Mouse (Mus musculus): ENCODE data around the gene Asb10. TPM values are rescaled to one million over a fixed set of nuclear protein-coding genes. Genes with fewer than 3 reads are reported as not detected.
A peak's percentile ranks its signal among the peaks of the same experiment; 100 is the strongest.

Asb10 gene
- polyA plus RNA-seq, 1 experiment from 2014 or later: 0.25 TPM

DNA sequence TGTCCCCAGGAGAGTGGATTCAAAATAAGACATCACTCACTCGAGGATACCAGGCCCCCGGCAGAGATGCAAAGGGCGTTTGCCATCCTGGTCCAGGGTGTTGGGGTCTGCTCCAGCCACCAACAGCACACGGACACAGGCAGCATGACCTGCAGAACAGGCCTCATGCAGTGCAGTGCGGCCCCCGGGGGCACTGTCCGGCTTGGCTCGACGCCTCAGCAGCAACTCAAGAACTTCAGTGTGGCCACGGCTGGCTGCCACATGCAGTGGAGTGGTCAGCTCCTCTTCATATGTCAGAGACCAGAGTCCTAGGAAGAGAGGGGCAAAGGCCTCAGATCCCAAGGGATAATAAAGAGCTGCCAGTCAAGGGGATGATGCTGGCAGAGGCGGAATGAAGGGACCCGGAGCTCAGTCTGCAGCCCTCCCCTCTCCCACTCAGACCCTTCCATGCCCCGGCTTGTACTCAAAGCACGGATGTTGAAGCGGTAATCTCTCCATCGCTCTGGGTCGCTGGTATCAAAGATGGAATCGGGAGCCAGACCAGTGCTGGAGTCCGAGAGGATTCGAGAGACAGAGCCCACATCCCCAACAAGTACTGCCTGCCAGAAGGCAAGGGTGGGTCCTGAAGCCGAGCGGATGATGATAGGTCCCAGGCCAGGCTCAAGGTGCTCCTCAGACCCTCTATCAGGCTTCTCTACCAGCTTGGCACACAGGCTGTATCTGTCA is 1.0 kb downstream of the Asb10 start:
- Histone ChIP-seq H3K9me3 (ENCODE audit: control insufficient read depth, low read length) (no peaks in the 10 kb centered on the region), H3K4me3 (ENCODE audit: low read depth, low read length) (no peak overlapping the region), H3K4me2 (no peak overlapping the region), H3K36me3 (ENCODE audit: control insufficient read depth, insufficient read depth, low read length) (no peaks in the 10 kb centered on the region), H3K9ac (ENCODE audit: low read length) (no peak overlapping the region), H3K27ac (ENCODE audit: low read depth, low read length) (no peak overlapping the region), H3K27me3 (ENCODE audit: control insufficient read depth, insufficient read depth, low read length) (no peaks in the 10 kb centered on the region), H3K4me1 (ENCODE audit: control insufficient read depth, insufficient read depth, low read length) (no peaks in the 10 kb centered on the region)
- DNase-seq (ENCODE audit: low spot score, missing footprints) (no peak), ATAC-seq (ENCODE audit: low FRiP score) (no peak)
- WGBS: 79% methylated on average over 22 of the region's 22 CpGs

DNA sequence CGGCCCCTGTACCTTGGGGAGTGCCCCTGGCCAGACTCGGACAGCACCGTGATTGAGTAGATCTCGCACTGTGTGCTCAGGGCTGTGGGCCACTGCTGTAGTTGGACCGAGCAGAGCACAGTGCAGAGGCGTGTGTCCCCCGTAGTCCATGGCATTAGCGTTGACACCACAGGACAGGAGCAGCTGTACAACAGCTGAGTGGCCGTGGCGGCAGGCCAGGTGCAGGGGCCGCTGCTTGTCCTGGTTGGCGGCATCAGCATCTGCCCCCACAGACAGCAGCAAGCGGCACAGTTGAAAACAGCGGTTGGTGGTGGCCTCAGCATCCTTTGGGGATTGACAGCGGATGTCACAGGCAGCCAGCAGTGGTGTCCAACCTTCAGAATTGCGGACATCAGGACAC is 3.2 kb downstream of the Asb10 start:
- no peak overlapping the region for H3K4me3 ChIP-seq (ENCODE audit: low read depth, low read length)
- H3K9ac ChIP-seq (ENCODE audit: low read length): no peak overlapping the region
- ATAC-seq (ENCODE audit: low FRiP score) (no peak), DNase-seq (ENCODE audit: low spot score, missing footprints) (no peak)
- no peak overlapping the region for H3K27ac ChIP-seq (ENCODE audit: low read depth, low read length)
- no peak overlapping the region for H3K4me2 ChIP-seq
- H3K9me3 ChIP-seq (ENCODE audit: control insufficient read depth, low read length): no peaks in the 10 kb centered on the region
- no peaks in the 10 kb centered on the region for H3K4me1 ChIP-seq (ENCODE audit: control insufficient read depth, insufficient read depth, low read length)
- H3K27me3 ChIP-seq (ENCODE audit: control insufficient read depth, insufficient read depth, low read length): no peaks in the 10 kb centered on the region
- 73% methylated on average over 16 of the region's 16 CpGs for WGBS
- H3K36me3 ChIP-seq (ENCODE audit: control insufficient read depth, insufficient read depth, low read length): no peaks in the 10 kb centered on the region

- H3K4me2 ChIP-seq: no peak overlapping the region
- no peaks in the 10 kb centered on the region for H3K4me1 ChIP-seq (ENCODE audit: control insufficient read depth, insufficient read depth, low read length)
- no peak overlapping the region for H3K27ac ChIP-seq (ENCODE audit: low read depth, low read length)
- no peaks in the 10 kb centered on the region for H3K36me3 ChIP-seq (ENCODE audit: control insufficient read depth, insufficient read depth, low read length)
- WGBS: 84% methylated on average over 5 of the region's 5 CpGs
- ATAC-seq (ENCODE audit: low FRiP score): no peak
- no peak overlapping the region for H3K4me3 ChIP-seq (ENCODE audit: low read depth, low read length)
- DNase-seq (ENCODE audit: low spot score, missing footprints): no peak
- H3K9ac ChIP-seq (ENCODE audit: low read length): no peak overlapping the region
- H3K9me3 ChIP-seq (ENCODE audit: control insufficient read depth, low read length): no peaks in the 10 kb centered on the region
- no peaks in the 10 kb centered on the region for H3K27me3 ChIP-seq (ENCODE audit: control insufficient read depth, insufficient read depth, low read length)
Observed at GRCm38 (mm10) chr5:24536511-24536910, 4.3 kb downstream of the Asb10 start.

DNA sequence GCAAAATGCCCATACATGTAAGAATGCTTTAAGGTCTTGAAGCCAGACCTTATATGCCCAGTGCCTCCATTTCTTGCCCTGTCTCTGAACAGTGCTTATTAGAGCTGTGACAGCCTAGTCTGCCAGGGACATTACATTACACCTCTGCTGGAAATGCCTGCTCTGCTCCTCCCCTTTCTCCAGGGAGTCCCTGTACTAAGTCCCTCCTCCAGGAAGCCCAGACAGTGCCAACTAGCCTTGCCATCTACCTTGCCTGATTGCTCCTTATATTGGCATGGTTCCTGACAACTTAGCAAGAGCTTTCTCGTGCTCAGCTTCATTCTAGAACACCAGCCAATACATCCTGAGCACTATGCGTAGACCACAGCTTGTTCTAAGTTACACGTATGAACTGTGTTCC is 5.0 kb downstream of the Asb10 start:
- H3K9ac ChIP-seq (ENCODE audit: low read length): no peak overlapping the region
- H3K9me3 ChIP-seq (ENCODE audit: control insufficient read depth, low read length): no peaks in the 10 kb centered on the region
- no peak overlapping the region for H3K4me3 ChIP-seq (ENCODE audit: low read depth, low read length)
- H3K4me2 ChIP-seq: no peak overlapping the region
- WGBS: 86% methylated on average over 3 of the region's 3 CpGs
- no peaks in the 10 kb centered on the region for H3K27me3 ChIP-seq (ENCODE audit: control insufficient read depth, insufficient read depth, low read length)
- DNase-seq (ENCODE audit: low spot score, missing footprints) (no peak), ATAC-seq (ENCODE audit: low FRiP score) (no peak)
- H3K36me3 ChIP-seq (ENCODE audit: control insufficient read depth, insufficient read depth, low read length): no peaks in the 10 kb centered on the region
- no peak overlapping the region for H3K27ac ChIP-seq (ENCODE audit: low read depth, low read length)
- no peaks in the 10 kb centered on the region for H3K4me1 ChIP-seq (ENCODE audit: control insufficient read depth, insufficient read depth, low read length)

GRCm38 (mm10) chr5:24534292-24534691 is 6.5 kb downstream of the Asb10 start:
- H3K9ac ChIP-seq (ENCODE audit: low read length): no peak overlapping the region
- ATAC-seq (ENCODE audit: low FRiP score) (no peak), DNase-seq (ENCODE audit: low spot score, missing footprints) (no peak)
- H3K4me1 ChIP-seq (ENCODE audit: control insufficient read depth, insufficient read depth, low read length): no peaks in the 10 kb centered on the region
- no peaks in the 10 kb centered on the region for H3K9me3 ChIP-seq (ENCODE audit: control insufficient read depth, low read length)
- H3K36me3 ChIP-seq (ENCODE audit: control insufficient read depth, insufficient read depth, low read length): no peaks in the 10 kb centered on the region
- peaks cover 6% of the 10 kb centered on the region for H3K27me3 ChIP-seq (ENCODE audit: control insufficient read depth, insufficient read depth, low read length)
- no peak overlapping the region for H3K4me2 ChIP-seq
- no peak overlapping the region for H3K27ac ChIP-seq (ENCODE audit: low read depth, low read length)
- no peak overlapping the region for H3K4me3 ChIP-seq (ENCODE audit: low read depth, low read length)
- 58% methylated on average over 5 of the region's 5 CpGs for WGBS

DNA sequence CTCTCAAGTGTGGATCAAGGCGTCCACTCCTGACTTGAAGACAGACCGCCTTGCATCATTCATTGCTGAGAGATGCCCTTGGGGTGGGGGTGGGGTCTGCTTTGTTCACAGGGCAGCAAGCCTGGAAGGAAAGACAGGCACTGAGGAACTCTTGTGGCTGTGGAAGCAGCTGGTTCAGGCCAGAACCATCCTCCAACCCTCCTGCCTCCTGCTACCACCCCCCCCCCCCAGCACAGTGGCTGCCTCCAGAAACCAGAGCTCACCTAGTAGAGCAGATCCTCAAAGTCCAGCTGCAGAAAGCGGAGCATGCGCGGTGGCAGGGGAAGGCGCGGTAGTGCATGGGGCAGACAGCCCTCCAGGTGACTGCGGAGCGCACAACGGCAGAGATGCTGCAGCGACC is 7.4 kb downstream of the Asb10 start:
- Histone ChIP-seq H3K4me2 (no peak overlapping the region), H3K4me1 (ENCODE audit: control insufficient read depth, insufficient read depth, low read length) (no peaks in the 10 kb centered on the region), H3K27me3 (ENCODE audit: control insufficient read depth, insufficient read depth, low read length) (peaks cover 15% of the 10 kb centered on the region), H3K27ac (ENCODE audit: low read depth, low read length) (no peak overlapping the region), H3K9me3 (ENCODE audit: control insufficient read depth, low read length) (no peaks in the 10 kb centered on the region), H3K36me3 (ENCODE audit: control insufficient read depth, insufficient read depth, low read length) (no peaks in the 10 kb centered on the region), H3K4me3 (ENCODE audit: low read depth, low read length) (no peak overlapping the region), H3K9ac (ENCODE audit: low read length) (no peak overlapping the region)
- 50% methylated on average over 11 of the region's 11 CpGs for WGBS
- DNase-seq (ENCODE audit: low spot score, missing footprints) (no peak), ATAC-seq (ENCODE audit: low FRiP score) (no peak)

- Histone ChIP-seq H3K27ac (ENCODE audit: low read depth, low read length) (no peak overlapping the region), H3K9ac (ENCODE audit: low read length) (no peak overlapping the region), H3K9me3 (ENCODE audit: control insufficient read depth, low read length) (no peaks in the 10 kb centered on the region), H3K4me1 (ENCODE audit: control insufficient read depth, insufficient read depth, low read length) (peaks cover 12% of the 10 kb centered on the region), H3K36me3 (ENCODE audit: control insufficient read depth, insufficient read depth, low read length) (no peaks in the 10 kb centered on the region), H3K27me3 (ENCODE audit: control insufficient read depth, insufficient read depth, low read length) (peaks cover 47% of the 10 kb centered on the region), H3K4me3 (ENCODE audit: low read depth, low read length) (no peak overlapping the region), H3K4me2 (no peak overlapping the region)
- peak; percentile 98 for DNase-seq (ENCODE audit: low spot score, missing footprints)
- WGBS: 22% methylated on average over 24 of the region's 24 CpGs
- peak; percentile 71 for ATAC-seq (ENCODE audit: low FRiP score)
Observed at GRCm38 (mm10) chr5:24530042-24530689, 10.6 kb downstream of the Asb10 start.

DNA sequence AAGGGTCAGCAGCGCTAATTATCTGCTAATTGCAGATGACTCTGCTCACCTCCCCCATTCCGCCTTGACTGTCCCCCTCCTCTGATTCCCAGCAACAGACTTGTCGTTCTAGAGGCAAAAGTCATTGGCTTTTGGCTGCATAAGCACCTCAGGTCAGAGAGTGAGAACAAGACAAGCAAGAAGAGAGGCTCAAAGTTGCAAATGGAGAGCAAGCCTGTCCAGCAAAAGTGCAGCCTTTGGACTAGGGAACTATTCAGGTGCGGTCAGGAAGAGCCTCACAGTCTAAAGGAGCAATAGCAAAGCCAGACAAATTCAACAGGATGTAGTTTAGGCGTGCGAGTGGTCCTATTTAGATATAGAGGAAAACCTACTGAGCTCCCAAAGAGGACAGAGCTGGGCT is 13.0 kb downstream of the Asb10 start:
- Histone ChIP-seq H3K4me2 (no peak overlapping the region), H3K9me3 (ENCODE audit: control insufficient read depth, low read length) (no peaks in the 10 kb centered on the region), H3K4me3 (ENCODE audit: low read depth, low read length) (no peak overlapping the region), H3K27ac (ENCODE audit: low read depth, low read length) (no peak overlapping the region), H3K4me1 (ENCODE audit: control insufficient read depth, insufficient read depth, low read length) (peaks cover 12% of the 10 kb centered on the region), H3K36me3 (ENCODE audit: control insufficient read depth, insufficient read depth, low read length) (no peaks in the 10 kb centered on the region), H3K9ac (ENCODE audit: low read length) (no peak overlapping the region), H3K27me3 (ENCODE audit: control insufficient read depth, insufficient read depth, low read length) (peaks cover 69% of the 10 kb centered on the region)
- DNase-seq (ENCODE audit: low spot score, missing footprints) (peak; percentile 91), ATAC-seq (ENCODE audit: low FRiP score) (no peak)
- 17% methylated on average over 6 of the region's 6 CpGs for WGBS

- peak within 1 kb of the TSS; percentile 49 for H3K9ac ChIP-seq (ENCODE audit: low read length)
- peaks cover 77% of the 10 kb centered on the region for H3K27me3 ChIP-seq (ENCODE audit: control insufficient read depth, insufficient read depth, low read length)
- H3K4me1 ChIP-seq (ENCODE audit: control insufficient read depth, insufficient read depth, low read length): peaks cover 12% of the 10 kb centered on the region
- no peak within 1 kb of the TSS for H3K27ac ChIP-seq (ENCODE audit: low read depth, low read length)
- H3K36me3 ChIP-seq (ENCODE audit: control insufficient read depth, insufficient read depth, low read length): no peaks in the 10 kb centered on the region
- WGBS: under 1% methylated on average over 28 of the region's 49 CpGs
- DNase-seq (ENCODE audit: low spot score, missing footprints) (peak; percentile 92), ATAC-seq (ENCODE audit: low FRiP score) (0 out of 2 replicates have a peak, but pooled peaks have one; percentile 15)
- peak within 1 kb of the TSS; percentile 52 for H3K4me3 ChIP-seq (ENCODE audit: low read depth, low read length)
- no peaks in the 10 kb centered on the region for H3K9me3 ChIP-seq (ENCODE audit: control insufficient read depth, low read length)
- H3K4me2 ChIP-seq: peak within 1 kb of the TSS; percentile 86
Observed at GRCm38 (mm10) chr5:24526889-24527230, 13.9 kb downstream of the Asb10 start, which contains the start of gene Gbx1. Gbx1 (minus strand) TSS chr5:24527202.
